Mouse (Mus musculus): ENCODE measurements around the gene Pde4b.

- TF ChIP-seq POLR2A (IDR thresholded peaks at IDR 0.05; ENCODE audit: control insufficient read depth, extremely low read depth, insufficient read depth, low read length, poor library complexity) (no peak), CTCF (IDR thresholded peaks at IDR 0.05; ENCODE audit: borderline replicate concordance, control insufficient read depth, extremely low read depth, insufficient read depth, low read length, poor library complexity) (no peak)
Observed at GRCm38 (mm10) chr4:102209773-102210172, 122.4 kb downstream of the Pde4b start.

All from thymus, adult 2 months (tissue).